Mouse (Mus musculus) forebrain, embryonic 16.5 days (tissue): Measurements from ENCODE around the gene Grhl1. TPM values are rescaled to one million over a fixed set of nuclear protein-coding genes. Genes with fewer than 3 reads are reported as not detected.
A peak's percentile ranks its signal among the peaks of the same experiment; 100 is the strongest.

ENCODE experiments used
- ATAC-seq: fragments of 200-750 bp; cut with Nextera tagmentation; 2 replicates; pipeline ENCODE4 v1.8.0; 2017; ENCODE audit warnings: mild to moderate bottlenecking, moderate library complexity
- H3K27ac ChIP-seq: fragments of 300-500 bp; sonication (generic); 2 replicates; pipeline ENCODE4 v1.5.1; 2014; ENCODE audit warnings: low read length, control low read depth
- H3K27me3 ChIP-seq: fragments of 300-500 bp; sonication (generic); replicated peaks from 2 replicates; pipeline ENCODE4 v1.6.1; 2014; ENCODE audit warnings: low read length; ENCODE audit not compliant: control insufficient read depth, insufficient read depth
- H3K36me3 ChIP-seq: fragments of 300-500 bp; sonication (generic); 2 replicates; pipeline ENCODE4 v1.6.1; 2014; ENCODE audit not compliant: control insufficient read depth, insufficient read depth
- H3K4me1 ChIP-seq: fragments of 300-500 bp; sonication (generic); replicated peaks from 2 replicates; pipeline ENCODE4 v1.6.1; 2014; ENCODE audit warnings: low read length; ENCODE audit not compliant: control insufficient read depth, insufficient read depth
- H3K4me2 ChIP-seq: fragments of 300-500 bp; sonication (generic); 2 replicates; pipeline ENCODE4 v1.6.1; 2014; ENCODE audit warnings: mild to moderate bottlenecking, low read length, control low read depth
- H3K4me3 ChIP-seq: fragments of 300-500 bp; sonication (generic); replicated peaks from 2 replicates; pipeline ENCODE4 v1.5.1; 2014; ENCODE audit warnings: mild to moderate bottlenecking, low read length, control low read depth
- H3K9ac ChIP-seq: fragments of 300-500 bp; sonication (generic); replicated peaks from 2 replicates; pipeline ENCODE4 v1.6.1; 2014; ENCODE audit warnings: low read depth, low read length, control low read depth
- H3K9me3 ChIP-seq: fragments of 300-500 bp; sonication (generic); 2 replicates; pipeline ENCODE4 v1.6.1; 2016; ENCODE audit warnings: low read length; ENCODE audit not compliant: control insufficient read depth
- WGBS: fragments of 180-500 bp; shearing (Covaris S2); extraction: QIAGEN DNeasy Blood & Tissue Kit; methylation state at CpG from one replicate; pipeline ENCODE4 v1.1.7; 2014; 5-methylcytosine and 5-hydroxymethylcytosine counted together
- polyA plus RNA-seq: library from polyadenylated mRNA; unstranded; fragments of >200 nt; fragmentation: Nextera tagmentation; extraction: Ambion mirVana; gene quantifications from 2 replicates; pipeline ENCODE4 v1.2.1, GENCODE M21; 2015

Gene Grhl1
- polyA plus RNA-seq, 1 experiment from 2014 or later = 0.89 TPM

GRCm38 (mm10) chr12:24648094-24648493 lies 76.0 kb downstream of the Grhl1 start:
- H3K27ac ChIP-seq = no peak overlapping the region
- ATAC-seq = no peak
- no peak overlapping the region for H3K4me3 ChIP-seq
- no peak overlapping the region for H3K9ac ChIP-seq
- H3K27me3 ChIP-seq = no peaks in the 10 kb centered on the region
- WGBS = 77% methylated on average over 1 of the region's 1 CpGs
- H3K4me2 ChIP-seq = no peak overlapping the region
- H3K36me3 ChIP-seq = no peaks in the 10 kb centered on the region
- peaks cover 13% of the 10 kb centered on the region for H3K4me1 ChIP-seq
- no peaks in the 10 kb centered on the region for H3K9me3 ChIP-seq

GRCm38 (mm10) chr12:24650415-24651062 lies 78.5 kb downstream of the Grhl1 start:
- Histone ChIP-seq H3K4me1 (peaks cover 18% of the 10 kb centered on the region), H3K9me3 (no peaks in the 10 kb centered on the region), H3K36me3 (peaks cover 14% of the 10 kb centered on the region), H3K27ac (peak overlapping the region; percentile 60), H3K27me3 (no peaks in the 10 kb centered on the region), H3K4me2 (peak overlapping the region; percentile 79), H3K4me3 (peak overlapping the region; percentile 91), H3K9ac (peak overlapping the region; percentile 62)
- 2% methylated on average over 22 of the region's 22 CpGs for WGBS
- peak; percentile 7; the same call in 1 of the 2 replicates for ATAC-seq

GRCm38 (mm10) chr12:24651063-24651557 lies 79.0 kb downstream of the Grhl1 start, which contains the start of gene Klf11:
Gene Klf11, plus strand, starts transcription at chr12:24651274.
- peak within 1 kb of the TSS; percentile 93 for H3K9ac ChIP-seq
- ATAC-seq = peak; percentile 93
- H3K4me2 ChIP-seq = peak within 1 kb of the TSS; percentile 79
- H3K4me1 ChIP-seq = peaks cover 19% of the 10 kb centered on the region
- peak within 1 kb of the TSS; percentile 91 for H3K27ac ChIP-seq
- no peaks in the 10 kb centered on the region for H3K27me3 ChIP-seq
- under 1% methylated on average over 62 of the region's 68 CpGs for WGBS
- H3K4me3 ChIP-seq = peak within 1 kb of the TSS; percentile 91
- H3K9me3 ChIP-seq = no peaks in the 10 kb centered on the region
- H3K36me3 ChIP-seq = peaks cover 16% of the 10 kb centered on the region

- Histone ChIP-seq H3K4me2 (peak overlapping the region; percentile 79), H3K27me3 (no peaks in the 10 kb centered on the region), H3K36me3 (peaks cover 18% of the 10 kb centered on the region), H3K27ac (peak overlapping the region; percentile 91), H3K4me1 (peaks cover 25% of the 10 kb centered on the region), H3K9ac (peak overlapping the region; percentile 93), H3K4me3 (peak overlapping the region; percentile 91), H3K9me3 (no peaks in the 10 kb centered on the region)
- ATAC-seq = peak; percentile 74
- 3% methylated on average over 36 of the region's 36 CpGs for WGBS
These were observed 79.7 kb downstream of the Grhl1 start for GRCm38 (mm10) chr12:24651642-24652342.

GRCm38 (mm10) chr12:24654065-24654862 lies 82.2 kb downstream of the Grhl1 start:
- ATAC-seq = no peak
- H3K27ac ChIP-seq = no peak overlapping the region
- H3K4me3 ChIP-seq = no peak overlapping the region
- H3K27me3 ChIP-seq = no peaks in the 10 kb centered on the region
- no peak overlapping the region for H3K4me2 ChIP-seq
- H3K36me3 ChIP-seq = peaks cover 22% of the 10 kb centered on the region
- H3K4me1 ChIP-seq = peaks cover 33% of the 10 kb centered on the region
- 86% methylated on average over 16 of the region's 16 CpGs for WGBS
- no peaks in the 10 kb centered on the region for H3K9me3 ChIP-seq
- no peak overlapping the region for H3K9ac ChIP-seq

GRCm38 (mm10) chr12:24656436-24656835 lies 84.4 kb downstream of the Grhl1 start:
- Histone ChIP-seq H3K4me3 (no peak overlapping the region), H3K4me1 (peaks cover 29% of the 10 kb centered on the region), H3K27me3 (no peaks in the 10 kb centered on the region), H3K36me3 (peaks cover 28% of the 10 kb centered on the region), H3K4me2 (peak overlapping the region; percentile 13), H3K9me3 (no peaks in the 10 kb centered on the region), H3K27ac (no peak overlapping the region), H3K9ac (peak overlapping the region; percentile 15; the same call in 1 of the 2 replicates)
- ATAC-seq = no peak
- 71% methylated on average over 3 of the region's 3 CpGs for WGBS

- H3K4me2 ChIP-seq = no peak overlapping the region
- no peak overlapping the region for H3K9ac ChIP-seq
- no peaks in the 10 kb centered on the region for H3K9me3 ChIP-seq
- H3K27ac ChIP-seq = no peak overlapping the region
- ATAC-seq = no peak
- H3K4me1 ChIP-seq = peaks cover 15% of the 10 kb centered on the region
- no peak overlapping the region for H3K4me3 ChIP-seq
- H3K36me3 ChIP-seq = peaks cover 31% of the 10 kb centered on the region
- WGBS = 90% methylated on average over 4 of the region's 4 CpGs
- H3K27me3 ChIP-seq = no peaks in the 10 kb centered on the region
These were observed 86.9 kb downstream of the Grhl1 start for GRCm38 (mm10) chr12:24658998-24659397.

- Histone ChIP-seq H3K27ac (no peak overlapping the region), H3K9ac (no peak overlapping the region), H3K36me3 (peaks cover 24% of the 10 kb centered on the region), H3K4me3 (no peak overlapping the region), H3K9me3 (no peaks in the 10 kb centered on the region), H3K27me3 (no peaks in the 10 kb centered on the region), H3K4me1 (peaks cover 15% of the 10 kb centered on the region), H3K4me2 (no peak overlapping the region)
- ATAC-seq = no peak
- WGBS = 96% methylated on average over 9 of the region's 9 CpGs
These were observed 87.8 kb downstream of the Grhl1 start for GRCm38 (mm10) chr12:24659923-24660322.

GRCm38 (mm10) chr12:24661100-24661499 lies 89.0 kb downstream of the Grhl1 start:
- no peak overlapping the region for H3K4me2 ChIP-seq
- ATAC-seq = no peak
- no peaks in the 10 kb centered on the region for H3K27me3 ChIP-seq
- H3K36me3 ChIP-seq = peaks cover 15% of the 10 kb centered on the region
- no peaks in the 10 kb centered on the region for H3K9me3 ChIP-seq
- no peak overlapping the region for H3K4me3 ChIP-seq
- no peak overlapping the region for H3K9ac ChIP-seq
- no peak overlapping the region for H3K27ac ChIP-seq
- 84% methylated on average over 4 of the region's 4 CpGs for WGBS
- peaks cover 14% of the 10 kb centered on the region for H3K4me1 ChIP-seq
